Mouse (Mus musculus): ENCODE results near the gene Trp53tg5. TPM values are rescaled to one million over a fixed set of nuclear protein-coding genes. Genes with fewer than 3 reads are reported as not detected.

Gene Trp53tg5
- polyA plus RNA-seq, 1 experiment: not detected

DNA sequence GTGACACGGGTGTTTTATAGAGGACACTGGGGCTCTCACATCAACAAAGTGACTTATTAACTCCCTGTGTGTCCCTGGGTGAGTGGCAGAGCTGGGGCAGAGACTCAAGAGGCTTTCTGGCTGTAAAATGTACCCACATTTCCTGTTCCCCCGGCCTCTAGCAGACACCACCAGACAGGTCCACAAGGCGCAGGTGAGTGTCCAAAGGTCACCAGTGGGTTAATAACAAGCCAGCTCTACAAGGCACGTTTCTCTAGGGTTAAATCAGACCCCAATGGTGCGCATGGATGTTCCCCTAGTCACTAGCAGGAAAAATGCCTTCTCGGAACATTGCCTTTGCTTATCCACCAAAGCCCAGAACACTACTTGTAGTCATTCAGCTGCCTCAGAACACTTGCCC lies 35.8 kb downstream of the Trp53tg5 start:
- Histone ChIP-seq H3K4me3 (no peak overlapping the region), H3K27me3 (ENCODE audit: control insufficient read depth, insufficient read depth, insufficient read length) (no peaks in the 10 kb centered on the region), H3K4me2 (ENCODE audit: low read depth) (peak overlapping the region; percentile 82), H3ac (ENCODE audit: control insufficient read depth, insufficient read length) (no peak overlapping the region), H3K79me2 (ENCODE audit: control insufficient read depth, insufficient read depth) (peaks cover 91% of the 10 kb centered on the region), H3K36me3 (ENCODE audit: control insufficient read depth, insufficient read depth) (no peaks in the 10 kb centered on the region)
- no peak for TF ChIP-seq USF1 (IDR thresholded peaks at IDR 0.05; ENCODE audit: low read depth)
- no peak for TF ChIP-seq CEBPB (IDR thresholded peaks at IDR 0.05; ENCODE audit: insufficient read depth, poor library complexity, severe bottlenecking)
- TF ChIP-seq MAX (IDR thresholded peaks at IDR 0.05; ENCODE audit: low read depth): no peak
- no peak for TF ChIP-seq MYOD1 (IDR thresholded peaks at IDR 0.05; ENCODE audit: control insufficient read depth in 1 of 3, insufficient read length in 2 of 3, low read depth in 2 of 3)
- TF ChIP-seq E2F4 (IDR thresholded peaks at IDR 0.05; ENCODE audit: insufficient read depth): no peak
- TF ChIP-seq TCF12 (IDR thresholded peaks at IDR 0.05; ENCODE audit: insufficient read depth, poor library complexity, severe bottlenecking): no peak
- TF ChIP-seq MYOG (IDR thresholded peaks at IDR 0.05; ENCODE audit: control insufficient read depth in 1 of 3, insufficient read depth in 1 of 3, insufficient read length in 2 of 3, low read depth in 2 of 3): no peak
- no peak for TF ChIP-seq POLR2A (IDR thresholded peaks at IDR 0.05; ENCODE audit: insufficient read length, low read depth)
- no peak for TF ChIP-seq REST (IDR thresholded peaks at IDR 0.05; ENCODE audit: insufficient read depth, insufficient read length)
- TF ChIP-seq POLR2AphosphoS2 (IDR thresholded peaks at IDR 0.05; ENCODE audit: insufficient read length, low read depth): no peak
- TF ChIP-seq SRF (IDR thresholded peaks at IDR 0.05; ENCODE audit: control insufficient read depth, insufficient read length, low read depth): no peak
- TF ChIP-seq TCF3 (IDR thresholded peaks at IDR 0.05; ENCODE audit: insufficient read length, low read depth): no peak

DNA sequence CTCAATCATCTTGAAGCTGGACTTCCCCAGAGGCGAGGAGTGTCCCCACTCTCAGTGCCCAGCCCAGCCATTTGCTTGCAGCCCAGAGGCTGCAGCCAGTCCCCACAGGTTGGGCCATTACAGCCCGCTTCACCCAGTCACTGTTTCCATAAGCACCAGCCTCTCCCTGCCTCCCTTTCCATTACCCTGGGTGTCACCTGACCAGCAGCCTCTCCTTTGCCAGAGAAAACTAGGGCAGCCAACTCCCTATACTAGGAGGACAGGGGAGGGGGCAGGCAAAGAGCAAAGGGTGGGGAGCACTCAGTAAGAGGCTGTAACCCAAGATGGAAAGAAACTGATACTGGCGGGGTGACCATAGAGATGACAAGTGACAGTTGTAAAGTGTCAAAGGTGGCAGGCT lies 36.6 kb downstream of the Trp53tg5 start:
- H3K4me2 ChIP-seq (ENCODE audit: low read depth): peak overlapping the region; percentile 82
- TF ChIP-seq REST (IDR thresholded peaks at IDR 0.05; ENCODE audit: insufficient read depth, insufficient read length): no peak
- H3K27me3 ChIP-seq (ENCODE audit: control insufficient read depth, insufficient read depth, insufficient read length): no peaks in the 10 kb centered on the region
- H3K4me3 ChIP-seq: no peak overlapping the region
- H3K79me2 ChIP-seq (ENCODE audit: control insufficient read depth, insufficient read depth): peaks cover 83% of the 10 kb centered on the region
- no peak overlapping the region for H3ac ChIP-seq (ENCODE audit: control insufficient read depth, insufficient read length)
- H3K36me3 ChIP-seq (ENCODE audit: control insufficient read depth, insufficient read depth): no peaks in the 10 kb centered on the region

GRCm38 (mm10) chr2:164436215-164436913 lies 37.2 kb downstream of the Trp53tg5 start:
- Histone ChIP-seq H3ac (ENCODE audit: control insufficient read depth, insufficient read length) (no peak overlapping the region), H3K4me3 (no peak overlapping the region), H3K27me3 (ENCODE audit: control insufficient read depth, insufficient read depth, insufficient read length) (no peaks in the 10 kb centered on the region), H3K4me2 (ENCODE audit: low read depth) (peak overlapping the region; percentile 82), H3K79me2 (ENCODE audit: control insufficient read depth, insufficient read depth) (peaks cover 78% of the 10 kb centered on the region), H3K36me3 (ENCODE audit: control insufficient read depth, insufficient read depth) (no peaks in the 10 kb centered on the region)
- TF ChIP-seq MYOD1 (IDR thresholded peaks at IDR 0.05; ENCODE audit: control insufficient read depth in 1 of 3, insufficient read length in 2 of 3, low read depth in 2 of 3) (peak in 1 of 3 experiments; percentile 17), MYOG (IDR thresholded peaks at IDR 0.05; ENCODE audit: control insufficient read depth in 1 of 3, insufficient read depth in 1 of 3, insufficient read length in 2 of 3, low read depth in 2 of 3) (peak in 1 of 3 experiments; percentile 50), POLR2AphosphoS2 (IDR thresholded peaks at IDR 0.05; ENCODE audit: insufficient read length, low read depth) (no peak), TCF12 (IDR thresholded peaks at IDR 0.05; ENCODE audit: insufficient read depth, poor library complexity, severe bottlenecking) (no peak), MAX (IDR thresholded peaks at IDR 0.05; ENCODE audit: low read depth) (no peak)

DNA sequence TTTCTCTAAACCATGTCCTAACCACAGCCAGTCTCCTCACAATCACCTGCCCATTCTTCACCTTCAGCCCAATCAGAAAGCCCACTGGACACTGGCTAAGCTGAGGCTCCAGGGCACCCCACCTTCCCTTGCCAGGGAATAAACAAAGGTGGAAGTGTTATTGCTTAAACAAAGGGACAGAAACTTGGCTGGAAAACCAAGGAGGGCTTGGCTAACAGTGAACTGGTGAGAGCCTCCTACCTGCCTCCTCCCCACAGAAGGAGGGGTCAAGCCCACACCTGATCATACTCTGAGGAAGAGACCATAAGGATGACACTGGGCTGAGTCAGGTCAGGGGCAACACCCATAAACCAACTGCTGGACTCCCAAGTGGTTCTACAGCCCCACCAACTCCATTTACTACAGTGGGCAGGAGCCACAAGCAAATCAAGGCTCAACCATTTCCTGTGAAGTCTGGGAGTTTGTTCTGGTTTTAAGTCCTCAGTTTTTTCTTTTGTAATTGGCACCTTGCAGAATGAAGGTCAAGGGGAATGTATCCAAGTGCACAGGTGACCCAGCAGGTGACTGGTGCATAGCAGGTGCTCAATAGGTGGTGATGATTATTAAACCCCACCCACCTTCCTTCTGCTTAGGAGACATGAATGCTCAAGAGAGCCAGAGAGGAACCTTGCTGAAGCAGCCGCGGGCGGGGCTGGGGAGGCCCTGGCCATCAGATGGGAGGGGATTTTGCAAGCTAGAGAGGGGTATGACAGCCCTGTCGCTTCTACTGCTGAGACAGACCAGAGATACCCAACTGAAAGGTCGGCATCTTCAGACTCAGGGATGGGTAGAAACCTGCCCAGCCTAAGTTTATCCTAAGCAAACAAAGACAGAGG lies 38.1 kb downstream of the Trp53tg5 start:
- Histone ChIP-seq H3K4me2 (ENCODE audit: low read depth) (peak overlapping the region; percentile 82), H3K27me3 (ENCODE audit: control insufficient read depth, insufficient read depth, insufficient read length) (no peaks in the 10 kb centered on the region), H3K79me2 (ENCODE audit: control insufficient read depth, insufficient read depth) (peaks cover 81% of the 10 kb centered on the region), H3K36me3 (ENCODE audit: control insufficient read depth, insufficient read depth) (no peaks in the 10 kb centered on the region), H3K4me3 (no peak overlapping the region), H3ac (ENCODE audit: control insufficient read depth, insufficient read length) (no peak overlapping the region)
- TF ChIP-seq REST (IDR thresholded peaks at IDR 0.05; ENCODE audit: insufficient read depth, insufficient read length) (no peak), MAX (IDR thresholded peaks at IDR 0.05; ENCODE audit: low read depth) (no peak), POLR2AphosphoS2 (IDR thresholded peaks at IDR 0.05; ENCODE audit: insufficient read length, low read depth) (no peak), MYOD1 (IDR thresholded peaks at IDR 0.05; ENCODE audit: control insufficient read depth in 1 of 3, insufficient read length in 2 of 3, low read depth in 2 of 3) (no peak), USF1 (IDR thresholded peaks at IDR 0.05; ENCODE audit: low read depth) (no peak), E2F4 (IDR thresholded peaks at IDR 0.05; ENCODE audit: insufficient read depth) (no peak), TCF3 (IDR thresholded peaks at IDR 0.05; ENCODE audit: insufficient read length, low read depth) (no peak), MYOG (IDR thresholded peaks at IDR 0.05; ENCODE audit: control insufficient read depth in 1 of 3, insufficient read depth in 1 of 3, insufficient read length in 2 of 3, low read depth in 2 of 3) (no peak), SRF (IDR thresholded peaks at IDR 0.05; ENCODE audit: control insufficient read depth, insufficient read length, low read depth) (no peak), POLR2A (IDR thresholded peaks at IDR 0.05; ENCODE audit: insufficient read length, low read depth) (no peak), CEBPB (IDR thresholded peaks at IDR 0.05; ENCODE audit: insufficient read depth, poor library complexity, severe bottlenecking) (no peak), TCF12 (IDR thresholded peaks at IDR 0.05; ENCODE audit: insufficient read depth, poor library complexity, severe bottlenecking) (no peak)

Measured in myocyte (in vitro differentiated cells).